Mouse (Mus musculus) stomach, embryonic 14.5 days (tissue): Measurements from ENCODE around the gene Btbd3. TPM values are rescaled to one million over a fixed set of nuclear protein-coding genes. Genes with fewer than 3 reads are reported as not detected.

Source experiments
- ATAC-seq: fragments of 200-750 bp; cut with Nextera tagmentation; 2 replicates; pipeline ENCODE4 v1.8.0; 2017; ENCODE audit warnings: low read depth, moderate TSS enrichment; ENCODE audit not compliant: insufficient number of reproducible peaks, insufficient read depth, low FRiP score
- H3K27ac ChIP-seq: fragments of 300-500 bp; sonication (generic); 2 replicates; pipeline ENCODE4 v1.5.1; 2014; ENCODE audit warnings: mild to moderate bottlenecking, low read length, moderate library complexity, mixed read lengths
- H3K27me3 ChIP-seq: fragments of 300-500 bp; sonication (generic); 2 replicates; pipeline ENCODE4 v1.6.1; 2014; ENCODE audit warnings: low read length, control low read depth, mixed read lengths; ENCODE audit not compliant: control insufficient read depth, insufficient read depth
- H3K36me3 ChIP-seq: fragments of 300-500 bp; sonication (generic); 2 replicates; pipeline ENCODE4 v1.6.1; 2014; ENCODE audit warnings: mild to moderate bottlenecking, control low read depth, low read length, moderate library complexity, mixed read lengths; ENCODE audit not compliant: control insufficient read depth, insufficient read depth
- H3K4me1 ChIP-seq: fragments of 300-500 bp; sonication (generic); 2 replicates; pipeline ENCODE4 v1.6.1; 2014; ENCODE audit warnings: low read length, control low read depth, mixed read lengths; ENCODE audit not compliant: control insufficient read depth, insufficient read depth
- H3K4me2 ChIP-seq: fragments of 300-500 bp; sonication (generic); replicated peaks from 2 replicates; pipeline ENCODE4 v1.6.1; 2014; ENCODE audit warnings: low read depth, low read length, control low read depth
- H3K4me3 ChIP-seq: fragments of 300-500 bp; sonication (generic); 2 replicates; pipeline ENCODE4 v1.5.1; 2014; ENCODE audit warnings: low read depth, low read length, control low read depth
- H3K9ac ChIP-seq: fragments of 300-500 bp; sonication (generic); replicated peaks from 2 replicates; pipeline ENCODE4 v1.6.1; 2014; ENCODE audit warnings: low read depth, mild to moderate bottlenecking, control low read depth, low read length, moderate library complexity, mixed read lengths
- H3K9me3 ChIP-seq: fragments of 300-500 bp; sonication (generic); 2 replicates; pipeline ENCODE4 v1.6.1; 2016; ENCODE audit warnings: low read depth, low read length, control low read depth; ENCODE audit not compliant: control insufficient read depth
- WGBS: fragments of 180-500 bp; shearing (Covaris S2); extraction: QIAGEN DNeasy Blood & Tissue Kit; methylation state at CpG from one replicate; pipeline ENCODE4 v1.1.7; 2014; 5-methylcytosine and 5-hydroxymethylcytosine counted together
- polyA plus RNA-seq: library from polyadenylated mRNA; unstranded; fragments of >200 nt; fragmentation: Nextera tagmentation; extraction: Ambion mirVana; gene quantifications from 2 replicates; pipeline ENCODE4 v1.2.1, GENCODE M21; 2014

Btbd3 gene
- polyA plus RNA-seq, 1 experiment from 2014 or later: 35.7 TPM

DNA sequence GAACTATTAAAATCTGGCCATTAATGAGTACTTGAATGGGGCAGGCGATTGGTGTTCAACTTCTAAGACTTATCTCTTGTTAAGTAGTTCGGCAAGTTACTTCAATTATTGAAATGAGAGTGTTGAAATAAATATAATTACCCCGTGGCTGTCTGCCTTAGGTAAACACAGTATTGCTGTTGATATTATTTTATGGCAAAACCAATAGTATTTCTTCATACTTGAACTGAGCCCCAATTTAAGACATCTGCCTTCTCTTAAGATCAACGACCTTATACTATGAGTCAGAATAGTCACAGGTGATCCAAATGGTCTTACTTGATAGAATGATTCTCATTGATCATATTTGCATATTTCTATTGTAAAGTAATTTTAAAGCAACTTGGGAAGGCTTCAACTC is 228.5 kb downstream of the Btbd3 start:
- no peak overlapping the region for H3K4me3 ChIP-seq
- H3K27ac ChIP-seq: no peak overlapping the region
- H3K4me1 ChIP-seq: no peaks in the 10 kb centered on the region
- H3K36me3 ChIP-seq: no peaks in the 10 kb centered on the region
- no peaks in the 10 kb centered on the region for H3K9me3 ChIP-seq
- H3K27me3 ChIP-seq: no peaks in the 10 kb centered on the region
- no peak overlapping the region for H3K9ac ChIP-seq
- H3K4me2 ChIP-seq: no peak overlapping the region
- 80% methylated on average over 4 of the region's 4 CpGs for WGBS
- ATAC-seq: no peak

DNA sequence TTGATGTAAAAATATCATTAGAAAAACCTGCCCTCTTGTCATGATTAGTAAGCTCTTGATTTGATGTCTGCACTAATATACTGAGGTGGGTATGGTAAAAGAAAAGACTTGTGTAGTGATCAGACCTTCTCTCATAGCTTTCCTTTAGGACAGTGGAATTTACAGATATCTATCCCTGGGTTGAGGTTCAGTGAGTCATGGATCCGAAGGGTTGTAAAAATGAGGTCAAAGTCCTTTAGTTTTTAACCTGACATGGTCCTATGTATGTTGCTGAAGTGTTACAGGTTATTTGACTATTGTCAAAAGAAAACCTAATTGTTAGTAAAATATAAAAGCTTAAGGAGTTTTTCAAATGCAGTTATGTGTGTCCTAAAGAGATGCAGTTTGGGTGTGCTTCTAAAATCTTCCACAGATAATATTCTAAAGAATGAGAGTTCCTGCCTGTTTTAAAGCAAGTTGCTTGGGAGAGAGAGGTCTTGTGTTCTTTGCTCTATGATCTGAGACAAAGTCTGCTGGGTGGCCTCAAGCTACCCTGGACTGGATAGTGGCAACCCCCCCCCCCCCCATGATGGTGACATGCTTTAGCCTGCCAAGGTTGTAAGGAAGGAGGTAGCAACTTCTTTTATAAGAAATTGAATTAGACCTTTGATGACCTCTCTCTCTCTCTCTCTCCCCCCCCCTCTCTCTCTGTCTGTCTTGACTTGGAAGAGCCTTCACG is 234.5 kb downstream of the Btbd3 start:
- no peak overlapping the region for H3K4me3 ChIP-seq
- no peaks in the 10 kb centered on the region for H3K36me3 ChIP-seq
- no peak overlapping the region for H3K4me2 ChIP-seq
- no peak for ATAC-seq
- no peaks in the 10 kb centered on the region for H3K27me3 ChIP-seq
- H3K27ac ChIP-seq: no peak overlapping the region
- no peaks in the 10 kb centered on the region for H3K9me3 ChIP-seq
- no peaks in the 10 kb centered on the region for H3K4me1 ChIP-seq
- 71% methylated on average over 2 of the region's 2 CpGs for WGBS
- H3K9ac ChIP-seq: no peak overlapping the region

DNA sequence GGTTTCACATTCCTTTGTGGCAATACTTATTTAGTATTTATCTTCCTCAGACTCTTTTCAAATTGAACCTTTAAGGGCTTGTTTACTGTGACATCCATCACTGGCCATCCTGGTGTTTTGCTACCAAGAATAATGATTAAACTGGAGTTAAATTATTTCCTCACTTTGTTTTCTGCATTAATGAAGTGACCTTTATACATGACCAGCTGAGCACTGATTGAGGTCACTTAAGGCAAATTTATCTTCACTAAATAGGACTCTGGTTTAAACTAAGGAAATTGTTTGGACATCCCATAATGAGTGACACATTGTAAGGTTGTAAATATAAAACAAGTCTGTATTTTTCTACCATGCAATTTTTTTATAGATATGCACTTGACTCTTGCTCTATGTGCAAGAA is 235.8 kb downstream of the Btbd3 start:
- Histone ChIP-seq H3K27me3 (no peaks in the 10 kb centered on the region), H3K9ac (no peak overlapping the region), H3K36me3 (no peaks in the 10 kb centered on the region), H3K27ac (no peak overlapping the region), H3K4me3 (no peak overlapping the region), H3K9me3 (no peaks in the 10 kb centered on the region), H3K4me2 (no peak overlapping the region), H3K4me1 (no peaks in the 10 kb centered on the region)
- no peak for ATAC-seq

DNA sequence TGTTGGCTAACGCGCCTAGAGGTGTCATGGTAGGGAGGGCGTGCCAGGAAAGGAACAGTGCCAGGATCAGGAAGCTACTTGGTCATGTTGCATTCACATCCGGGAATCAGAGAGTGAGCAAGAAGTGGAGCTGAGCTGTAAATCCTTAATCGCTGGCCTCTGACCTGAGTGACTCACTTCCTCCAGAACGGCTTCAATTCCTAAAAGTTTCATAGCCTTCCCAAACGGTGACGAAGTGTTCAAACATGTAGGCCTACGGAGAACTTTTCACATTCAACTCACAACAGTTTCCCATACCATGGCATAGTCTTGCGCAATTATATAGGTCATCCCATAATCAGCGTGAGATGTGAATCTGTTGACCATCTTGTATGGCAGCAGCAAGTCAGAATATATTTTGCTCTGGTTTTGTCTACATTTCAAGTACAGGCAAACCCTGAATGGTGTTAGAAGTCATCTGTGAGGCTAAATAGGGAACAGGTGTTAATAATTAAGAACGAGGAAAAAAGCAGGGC is 247.6 kb downstream of the Btbd3 start:
- H3K27me3 ChIP-seq: no peaks in the 10 kb centered on the region
- no peak overlapping the region for H3K4me2 ChIP-seq
- H3K4me1 ChIP-seq: no peaks in the 10 kb centered on the region
- ATAC-seq: no peak
- H3K9ac ChIP-seq: no peak overlapping the region
- no peak overlapping the region for H3K27ac ChIP-seq
- 83% methylated on average over 12 of the region's 12 CpGs for WGBS
- no peaks in the 10 kb centered on the region for H3K9me3 ChIP-seq
- H3K4me3 ChIP-seq: no peak overlapping the region
- no peaks in the 10 kb centered on the region for H3K36me3 ChIP-seq

DNA sequence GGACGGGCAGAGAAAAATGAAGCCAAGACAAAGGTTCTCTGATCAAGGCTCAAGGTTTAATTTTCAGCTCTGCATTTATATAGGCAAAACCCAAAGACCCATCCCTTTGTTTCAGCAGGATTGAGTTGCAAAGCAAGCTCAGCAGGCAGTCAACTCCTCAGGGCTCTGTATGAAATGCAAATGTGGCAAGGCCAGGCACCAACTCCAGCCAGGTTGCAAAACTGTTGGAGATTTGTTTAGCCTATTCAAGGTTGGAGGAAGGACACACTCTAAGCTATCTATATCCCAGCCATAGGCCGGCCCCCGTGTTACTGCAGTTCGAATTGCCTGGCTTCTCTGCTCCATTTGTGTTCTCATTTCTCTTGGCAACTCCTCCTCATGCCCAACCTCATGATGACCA is 259.2 kb downstream of the Btbd3 start:
- Histone ChIP-seq H3K4me1 (no peaks in the 10 kb centered on the region), H3K4me2 (no peak overlapping the region), H3K27me3 (no peaks in the 10 kb centered on the region), H3K9me3 (no peaks in the 10 kb centered on the region), H3K27ac (no peak overlapping the region), H3K9ac (no peak overlapping the region), H3K36me3 (no peaks in the 10 kb centered on the region), H3K4me3 (no peak overlapping the region)
- WGBS: 64% methylated on average over 4 of the region's 4 CpGs
- ATAC-seq: no peak

DNA sequence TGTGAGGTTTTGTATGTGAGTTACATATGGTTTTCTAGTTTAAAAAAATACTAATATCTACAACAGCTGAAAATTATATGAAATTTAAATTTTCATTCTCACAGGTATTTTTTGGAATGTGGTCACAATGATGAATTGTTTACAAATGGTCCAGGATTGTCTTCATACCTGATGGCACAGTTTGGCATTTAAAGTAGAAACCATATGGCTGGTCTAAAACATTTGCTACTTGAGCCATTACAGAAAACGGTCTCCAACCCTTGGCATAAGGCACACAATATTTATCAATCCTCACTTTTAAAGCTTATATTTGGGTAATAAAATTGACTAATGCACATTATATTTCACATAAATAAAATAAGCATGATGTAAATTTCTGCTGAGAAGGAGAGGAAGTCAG is 272.1 kb downstream of the Btbd3 start:
- 47% methylated on average over 1 of the region's 1 CpGs for WGBS
- Histone ChIP-seq H3K4me1 (no peaks in the 10 kb centered on the region), H3K4me2 (no peak overlapping the region), H3K27ac (no peak overlapping the region), H3K27me3 (no peaks in the 10 kb centered on the region), H3K9me3 (no peaks in the 10 kb centered on the region), H3K9ac (no peak overlapping the region), H3K36me3 (no peaks in the 10 kb centered on the region), H3K4me3 (no peak overlapping the region)
- ATAC-seq: no peak

DNA sequence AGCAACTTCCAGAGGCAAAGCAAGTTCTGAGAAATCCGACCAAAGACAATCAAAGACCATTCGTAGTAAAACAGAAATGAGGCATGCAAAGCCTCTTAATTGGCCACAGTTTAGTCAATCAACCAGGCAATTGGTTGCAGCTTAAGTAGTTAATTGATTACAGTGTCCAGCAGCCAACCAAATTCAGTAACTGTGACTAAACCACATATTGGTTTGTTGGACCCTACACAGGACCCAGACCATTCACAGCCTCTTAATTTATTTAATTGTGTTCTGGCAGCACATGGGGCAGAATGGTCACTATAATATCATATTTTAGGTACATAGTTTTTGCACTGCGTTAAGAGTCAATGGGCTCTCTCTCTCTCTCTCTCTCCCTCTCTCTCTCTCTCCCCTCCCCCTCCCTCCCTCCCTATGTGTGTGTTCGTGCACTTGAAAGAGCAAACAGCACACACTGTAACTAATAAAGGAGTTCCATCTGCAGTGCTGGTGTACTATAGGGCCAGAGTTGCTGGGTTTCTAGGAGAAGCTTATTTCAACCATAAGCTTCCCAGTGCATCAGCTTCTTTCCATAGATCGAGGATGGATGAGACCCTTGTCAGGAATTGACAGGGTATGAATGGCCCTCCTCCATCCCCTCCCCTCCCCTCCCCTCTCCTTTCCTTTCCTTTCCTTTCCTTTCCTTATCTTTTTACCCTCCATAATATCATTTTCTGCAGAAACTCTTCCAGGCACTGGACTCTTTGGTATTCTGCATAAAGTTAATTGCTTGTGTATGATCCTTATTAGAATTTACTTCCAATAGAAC is 275.0 kb downstream of the Btbd3 start:
- Histone ChIP-seq H3K36me3 (no peaks in the 10 kb centered on the region), H3K4me1 (no peaks in the 10 kb centered on the region), H3K9ac (no peak overlapping the region), H3K9me3 (no peaks in the 10 kb centered on the region), H3K4me2 (no peak overlapping the region), H3K27ac (no peak overlapping the region), H3K27me3 (no peaks in the 10 kb centered on the region), H3K4me3 (no peak overlapping the region)
- no peak for ATAC-seq
- 75% methylated on average over 5 of the region's 5 CpGs for WGBS

DNA sequence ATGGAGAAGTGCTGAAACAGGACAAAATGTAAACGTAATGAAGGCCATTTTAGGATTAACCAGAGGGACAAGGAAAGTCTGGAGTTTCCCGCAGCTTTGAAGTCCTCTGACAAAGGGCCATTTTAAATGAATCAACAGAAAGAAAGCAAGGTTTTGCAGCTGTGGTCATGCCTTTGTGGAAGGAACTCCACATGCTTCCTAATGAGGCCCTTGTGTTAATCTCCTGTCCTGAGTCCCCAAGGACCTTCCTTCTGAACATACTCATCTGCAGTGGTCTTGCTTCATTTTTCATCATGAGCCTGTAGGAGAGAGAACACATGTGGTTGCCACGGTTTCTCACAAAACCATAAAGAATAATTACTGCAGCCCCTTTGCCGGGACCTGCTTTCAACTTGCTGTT is 275.6 kb downstream of the Btbd3 start:
- Histone ChIP-seq H3K4me3 (no peak overlapping the region), H3K27me3 (no peaks in the 10 kb centered on the region), H3K9ac (no peak overlapping the region), H3K4me2 (no peak overlapping the region), H3K9me3 (no peaks in the 10 kb centered on the region), H3K4me1 (no peaks in the 10 kb centered on the region), H3K36me3 (no peaks in the 10 kb centered on the region), H3K27ac (no peak overlapping the region)
- 57% methylated on average over 4 of the region's 4 CpGs for WGBS
- no peak for ATAC-seq
